Mouse (Mus musculus) thymus, adult 18-20 months (tissue): Measurements from ENCODE around the gene Ascc1.

Experiments used
- DNase-seq, 2 experiments: peaks; one replicate each; pipeline ENCODE4 v3.0.0; 2022; ENCODE audit warnings: mixed read lengths in 2 of 2

Ascc1 gene

GRCm38 (mm10) chr10:60002673-60003212 lies at the start of gene Ascc1, which contains the start of gene Anapc16:
TSS of gene Ascc1 (plus strand) at chr10:60002805.
TSS of gene Anapc16 (minus strand) at chr10:60003135.
- peak; percentile 93 to 95 for DNase-seq

DNA sequence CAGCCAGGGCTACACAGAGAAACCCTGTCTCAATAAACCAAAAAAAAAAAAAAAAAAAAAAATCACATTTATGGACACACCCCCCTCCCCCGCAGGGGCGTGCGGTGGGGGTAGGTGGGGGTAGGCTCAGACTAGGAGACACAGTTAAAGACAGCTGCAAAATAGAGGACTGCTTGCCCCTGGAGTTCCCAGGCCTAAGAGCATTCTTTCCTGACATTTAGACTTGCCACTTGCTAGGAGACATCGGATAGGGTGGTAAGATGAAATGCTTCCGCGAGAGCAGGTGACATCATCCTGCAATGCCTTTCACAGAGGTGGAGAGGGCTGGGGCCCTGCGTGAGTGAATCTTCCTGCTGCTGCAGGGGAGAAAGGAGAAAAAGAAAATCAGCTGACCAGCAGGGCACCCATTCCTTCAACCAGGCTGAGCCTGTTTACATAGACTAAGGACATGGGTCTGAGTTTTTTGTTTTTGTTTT lies 49.0 kb upstream of the Ascc1 start:
- no peak for DNase-seq

DNA sequence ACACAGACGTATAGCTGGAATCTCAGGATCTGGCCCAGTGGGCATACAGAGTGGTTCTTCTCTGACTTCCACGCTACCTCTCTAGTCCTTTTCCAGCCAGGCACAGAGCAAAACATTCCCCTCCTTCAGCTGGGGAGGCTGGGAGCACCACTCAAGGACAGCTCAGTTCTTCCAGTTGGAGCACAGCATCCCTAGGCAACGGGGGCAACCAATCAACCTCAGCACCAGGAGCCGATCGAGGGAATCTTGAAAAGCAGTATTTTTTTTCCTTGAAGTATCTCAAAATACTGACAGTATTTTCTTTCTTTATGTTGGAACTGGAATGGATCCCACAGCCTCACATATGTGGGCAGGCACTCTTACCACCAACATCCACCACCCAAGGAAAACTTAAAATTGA lies 45.9 kb upstream of the Ascc1 start:
- no peak for DNase-seq

- DNase-seq = peak in 1 of 2 experiments; percentile 63
Measured at GRCm38 (mm10) chr10:59957171-59958149, 45.1 kb upstream of the Ascc1 start.

- peak in 1 of 2 experiments; percentile 46 for DNase-seq
Measured at GRCm38 (mm10) chr10:59958458-59958857, 44.1 kb upstream of the Ascc1 start.

DNA sequence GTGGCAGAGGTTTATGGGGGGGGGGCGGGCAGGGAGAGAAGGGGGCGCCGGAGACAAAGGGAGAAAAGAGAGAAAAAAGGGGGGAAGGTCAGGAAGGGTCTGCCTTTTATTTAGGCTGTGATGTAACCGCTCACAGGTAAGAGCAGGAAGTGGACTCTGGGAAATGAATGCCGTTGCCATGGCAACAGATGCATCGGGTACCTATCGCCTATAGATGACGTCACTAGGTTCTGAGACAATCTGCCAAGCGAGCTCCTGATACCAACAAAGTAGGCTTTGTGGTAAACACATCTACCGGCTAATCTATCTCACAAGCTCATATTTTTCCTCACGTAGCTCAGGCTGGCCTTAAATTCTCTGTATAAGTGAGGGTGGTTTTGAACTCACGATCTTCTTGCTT lies 43.1 kb upstream of the Ascc1 start:
- DNase-seq = no peak

DNA sequence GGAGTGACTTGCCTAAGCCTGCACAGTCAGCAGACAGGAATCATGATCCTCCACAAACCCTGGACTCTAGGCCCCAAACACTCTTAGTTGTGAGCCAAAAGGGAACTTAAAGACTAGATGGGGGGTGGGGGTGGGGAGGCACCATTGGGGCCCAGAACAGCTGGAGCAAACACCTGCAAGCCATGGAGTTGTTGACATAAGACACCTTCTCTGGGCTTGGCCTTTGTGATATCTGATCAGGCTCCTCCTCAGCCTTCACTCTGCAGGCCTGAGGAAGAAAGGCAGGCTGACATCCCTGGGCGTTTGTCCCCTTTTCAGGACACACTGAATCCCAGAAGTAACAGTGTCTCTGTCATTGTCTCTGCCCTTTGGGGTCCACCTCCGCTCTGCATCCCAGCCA lies 39.0 kb upstream of the Ascc1 start:
- peak in 1 of 2 experiments; percentile 51 for DNase-seq

DNA sequence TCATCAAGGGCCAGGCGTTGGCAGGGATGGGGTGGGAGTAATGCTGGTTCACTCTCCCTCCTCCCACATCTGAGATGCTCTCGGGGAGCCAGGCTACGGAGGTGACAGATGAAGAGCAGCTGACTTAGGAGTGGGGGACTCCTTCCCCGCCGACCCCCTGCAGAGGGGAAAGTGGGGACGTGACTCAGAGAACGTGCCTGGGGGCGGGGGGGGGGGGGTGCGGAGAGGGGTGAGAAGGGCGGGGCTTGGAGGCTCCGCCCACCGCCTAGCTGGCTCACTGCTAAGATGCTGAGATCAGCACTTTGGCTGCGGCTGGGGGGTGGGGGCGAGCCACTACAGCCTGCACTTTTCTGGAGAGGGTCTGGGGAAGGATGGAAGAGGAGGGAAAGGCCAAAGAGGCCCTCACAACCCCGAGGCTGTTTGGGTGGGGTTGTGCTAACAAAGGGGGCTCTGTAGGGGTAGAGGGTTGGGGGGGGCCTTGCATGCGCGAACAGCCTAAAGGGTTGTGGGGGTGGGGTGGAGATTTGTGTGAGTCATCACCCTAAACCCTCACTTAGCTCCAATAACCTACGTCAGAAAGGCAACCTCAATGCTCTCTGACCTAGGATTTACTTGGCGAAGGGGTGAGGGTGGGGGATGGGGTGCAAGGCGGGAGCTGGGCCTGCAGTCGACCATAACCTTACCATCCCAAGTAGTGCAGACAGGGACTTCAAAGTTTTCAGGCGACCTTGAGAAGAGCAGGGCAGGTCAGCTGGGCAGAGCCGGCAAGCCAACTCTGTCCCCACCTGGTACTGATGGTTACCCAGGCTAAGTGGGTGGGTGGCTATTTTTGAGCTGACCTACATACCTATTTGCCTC lies 37.9 kb upstream of the Ascc1 start:
- peak in 1 of 2 experiments; percentile 66 for DNase-seq

DNA sequence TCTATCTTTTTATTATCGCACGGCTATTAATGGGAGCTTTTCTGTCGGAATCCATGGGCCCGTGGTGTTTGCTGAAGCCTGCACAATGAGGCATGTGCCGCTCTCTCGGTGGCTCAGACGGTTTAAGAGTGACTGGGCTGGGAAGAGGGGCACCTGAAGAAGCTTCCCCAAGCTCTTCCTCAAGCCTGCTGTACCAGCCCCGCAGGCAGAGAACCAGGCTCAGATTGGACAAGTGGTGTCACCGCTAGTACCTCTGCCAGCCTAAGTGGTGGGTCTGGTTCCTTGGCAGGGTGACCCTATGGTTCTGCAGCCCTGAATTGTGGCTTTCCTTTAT lies 37.3 kb upstream of the Ascc1 start:
- DNase-seq = no peak

GRCm38 (mm10) chr10:59965788-59966187 lies 36.8 kb upstream of the Ascc1 start:
- DNase-seq = no peak

GRCm38 (mm10) chr10:59966743-59967142 lies 35.9 kb upstream of the Ascc1 start:
- no peak for DNase-seq

GRCm38 (mm10) chr10:59967309-59967942 lies 35.2 kb upstream of the Ascc1 start:
- DNase-seq = no peak

DNA sequence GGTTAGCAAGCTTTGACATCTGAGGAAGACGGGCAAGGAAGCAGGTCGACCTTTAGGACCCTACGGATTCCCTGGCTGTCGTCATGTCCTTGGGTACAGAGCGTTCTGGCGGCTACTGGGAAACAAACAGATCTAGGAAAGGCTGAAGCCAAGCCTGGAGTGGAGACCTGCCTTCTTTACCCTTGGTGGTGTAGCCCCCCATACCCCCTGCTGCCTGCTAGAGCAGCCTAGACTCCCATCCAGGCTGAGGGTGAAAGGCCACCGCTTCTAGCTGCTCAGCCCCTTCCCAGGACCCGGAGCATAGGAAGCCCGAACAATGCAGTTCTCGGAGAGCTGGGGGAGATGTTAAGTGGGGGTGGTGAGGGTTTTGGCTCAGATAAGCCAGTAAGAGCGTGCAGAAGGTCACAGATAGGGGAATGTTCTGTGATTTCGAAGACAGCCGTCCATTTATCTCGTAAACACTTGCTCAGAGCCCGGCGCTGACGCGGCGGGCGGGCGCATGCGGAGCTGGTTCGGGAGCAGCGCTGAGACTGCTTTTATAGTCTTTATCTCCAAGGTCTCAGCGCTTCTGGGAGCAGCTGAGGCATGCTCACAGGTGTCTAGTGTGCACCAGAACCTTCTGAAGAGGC lies 32.7 kb upstream of the Ascc1 start:
- DNase-seq = peak; percentile 63 to 80

DNA sequence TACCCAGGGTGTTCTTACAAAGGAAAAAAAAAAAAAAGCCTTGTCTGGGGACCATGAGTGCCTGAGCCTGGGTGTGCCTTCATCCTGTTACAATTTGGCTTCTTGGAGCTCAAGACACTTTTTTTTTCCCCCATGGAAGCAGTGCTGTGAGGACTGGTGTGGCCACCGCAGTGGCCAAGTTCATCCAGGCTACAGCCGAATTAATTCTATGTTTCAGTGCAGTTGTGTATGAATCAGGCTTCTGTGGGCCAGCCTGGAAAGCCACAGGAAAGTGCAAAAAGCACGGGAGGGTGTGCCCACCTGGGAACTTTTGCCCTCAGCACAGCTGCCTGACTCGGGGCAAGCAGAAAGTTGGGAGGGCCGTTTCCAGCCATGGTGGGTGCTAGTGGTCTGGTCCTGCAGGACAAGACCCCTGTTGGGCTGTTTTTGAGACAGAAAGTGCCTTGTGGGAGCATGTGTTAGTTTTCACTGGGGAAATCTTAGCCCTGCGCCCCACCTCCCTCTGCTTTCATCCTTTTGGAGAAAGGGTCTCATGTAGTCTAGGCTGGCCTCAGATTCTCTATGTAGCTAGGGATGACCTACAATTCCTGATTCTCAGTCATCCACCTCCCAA lies 32.0 kb upstream of the Ascc1 start:
- DNase-seq = peak in 1 of 2 experiments; percentile 67

DNA sequence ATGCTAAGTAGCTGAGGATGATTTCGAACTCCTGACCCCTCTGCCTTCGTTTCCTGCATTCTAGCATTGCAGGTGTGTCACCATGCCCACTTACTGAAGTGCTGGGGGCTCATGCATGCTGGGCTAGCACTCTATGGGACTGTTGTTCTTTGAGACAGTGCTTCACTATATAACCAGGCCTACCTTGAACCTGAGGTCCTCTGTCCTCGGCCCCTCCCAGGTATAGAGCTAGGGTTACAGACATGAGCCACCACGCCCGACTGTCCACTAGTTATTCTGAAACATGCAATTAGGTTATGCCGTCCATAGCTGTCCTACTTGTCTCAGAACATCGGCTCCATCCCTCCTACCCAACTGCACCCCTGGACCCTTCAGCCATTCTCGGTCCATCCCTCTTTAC lies 30.8 kb upstream of the Ascc1 start:
- no peak for DNase-seq

GRCm38 (mm10) chr10:59972534-59972933 lies 30.1 kb upstream of the Ascc1 start:
- DNase-seq = peak in 1 of 2 experiments; percentile 42

DNA sequence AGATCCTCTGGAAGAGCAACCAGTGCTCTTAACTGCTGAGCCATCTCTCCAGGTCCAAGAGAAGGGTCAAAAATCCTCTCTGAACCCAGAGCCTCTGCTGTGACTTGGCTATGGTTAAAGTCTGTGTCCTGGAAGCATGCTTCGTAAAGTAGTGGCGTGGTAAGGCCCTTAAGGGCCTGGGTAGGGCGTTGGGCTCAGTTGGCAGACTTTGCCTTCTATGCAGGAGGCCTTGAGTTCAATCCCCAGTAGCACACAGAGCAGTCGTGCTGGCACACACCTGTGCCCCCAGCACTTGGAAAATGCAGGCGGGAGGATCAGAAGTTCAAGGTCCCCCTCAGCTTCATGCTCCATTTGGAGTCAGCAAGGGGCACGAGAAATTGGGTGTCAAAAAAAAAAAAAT lies 29.6 kb upstream of the Ascc1 start:
- DNase-seq = no peak

DNA sequence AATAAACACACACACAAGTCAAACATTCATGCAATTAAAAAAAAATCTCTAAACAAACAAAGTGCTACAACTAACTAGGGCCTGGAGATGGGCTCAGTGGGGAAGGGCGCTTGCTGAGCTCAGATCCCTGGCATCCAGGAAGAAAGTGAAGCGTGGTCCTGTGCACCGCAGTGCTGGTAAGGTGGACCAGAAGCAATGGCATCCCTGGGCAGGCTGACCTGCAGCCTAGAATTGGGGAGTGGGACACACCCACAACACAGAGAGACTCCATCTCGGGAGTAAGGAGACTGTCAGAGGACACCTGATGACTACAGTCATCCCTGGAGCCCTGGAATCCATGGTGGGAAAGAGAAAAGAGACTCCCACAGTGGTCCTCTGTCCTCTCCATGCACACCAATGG lies 29.2 kb upstream of the Ascc1 start:
- DNase-seq = peak in 1 of 2 experiments; percentile 35

DNA sequence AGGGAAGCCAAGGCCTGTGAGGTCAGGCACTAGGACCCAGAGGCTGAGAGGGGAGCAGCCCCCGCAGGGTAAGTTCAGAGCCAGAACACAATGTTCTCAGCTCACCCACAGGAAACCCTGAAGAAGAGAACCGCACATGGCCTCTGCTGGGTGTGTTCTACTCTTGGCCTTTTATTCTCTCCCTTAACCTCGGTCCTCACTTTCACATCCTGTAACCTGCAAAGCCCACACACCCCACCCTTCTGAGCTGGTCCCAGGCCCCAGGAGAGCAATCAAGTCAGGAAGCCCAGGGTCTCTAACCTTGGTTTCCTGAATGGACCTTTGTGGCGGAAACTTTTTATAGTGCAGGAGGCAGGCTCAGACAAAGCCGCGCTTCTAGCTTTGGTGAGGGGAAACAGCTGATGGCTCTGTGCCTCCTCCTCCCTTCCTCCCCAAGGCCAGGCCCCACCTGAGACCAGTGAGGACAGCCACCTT lies 28.4 kb upstream of the Ascc1 start:
- peak; percentile 81 to 94 for DNase-seq

GRCm38 (mm10) chr10:59974786-59975185 lies 27.8 kb upstream of the Ascc1 start:
- peak in 1 of 2 experiments; percentile 64 for DNase-seq

DNA sequence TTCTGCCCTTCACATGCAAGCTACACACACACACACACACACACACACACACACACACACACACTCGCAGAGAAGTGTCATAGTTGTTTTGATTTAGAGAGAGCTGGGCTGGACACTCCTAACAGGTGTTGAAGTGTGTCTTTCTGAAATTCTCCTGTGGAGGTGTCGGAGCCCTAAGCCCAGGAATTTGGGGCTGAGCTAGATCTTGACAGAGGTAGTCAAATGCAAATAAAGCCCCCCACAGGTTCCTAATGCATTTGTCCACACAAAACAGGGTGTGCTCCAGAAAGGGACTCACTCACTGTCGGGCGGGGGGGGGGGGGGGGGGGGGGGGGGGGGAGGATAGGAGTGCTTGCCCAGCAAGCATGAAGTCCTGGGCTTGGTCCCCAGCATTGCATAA lies 25.5 kb upstream of the Ascc1 start:
- DNase-seq = no peak
